39 mouse cellular contexts compared by ENCODE assay signal in genomic region chr16:77650596-77650995, GRCm38 (mm10). TPM values are rescaled to one million over a fixed set of nuclear protein-coding genes. Genes with fewer than 3 reads are reported as not detected.
A peak's percentile ranks its signal among the peaks of the same experiment; 100 is the strongest.
DNase-seq lines count a peak whose midpoint lies in the region; ATAC-seq and TF ChIP-seq lines count a peak whose summit lies in the region.
"Had no signal": no experiment of that assay in that cellular context is flagged by ENCODE, and none has a peak within 500 bp of the region (broad histone marks: within the 10 kb centered on the region; RNA-seq: fewer than 3 reads in every experiment).

No protein-coding gene starts in this region.

- no peak overlapping the region for H3K4me3 ChIP-seq in forebrain, embryonic 13.5 days
- H3K4me3 ChIP-seq in forebrain, embryonic 10.5 days: no peak overlapping the region
- H3K4me3 ChIP-seq in layer of hippocampus, adult 2 months: no peak overlapping the region
- H3K4me3 ChIP-seq in forebrain, embryonic 14.5 days (ENCODE audit: low read depth, low read length): no peak overlapping the region
- no peak overlapping the region for H3K4me3 ChIP-seq in midbrain, embryonic 16.5 days (ENCODE audit: low read depth, low read length)
- H3K4me3 ChIP-seq: heart, embryonic 13.5 days; intestine, embryonic 15.5 days; limb, embryonic 12.5 days; liver, embryonic 15.5 days; midbrain, embryonic 12.5 days; myocyte; stomach, embryonic 15.5 days had no signal

- no peak overlapping the region for H3K9ac ChIP-seq in forebrain, embryonic 13.5 days
- H3K9ac ChIP-seq in forebrain, embryonic 14.5 days (ENCODE audit: low read length): no peak overlapping the region
- H3K9ac ChIP-seq in midbrain, embryonic 16.5 days (ENCODE audit: low read depth, low read length): no peak overlapping the region
- H3K9ac ChIP-seq: heart, embryonic 13.5 days; intestine, embryonic 15.5 days; limb, embryonic 12.5 days; liver, embryonic 15.5 days; lung, embryonic 14.5 days; midbrain, embryonic 12.5 days; stomach, embryonic 15.5 days had no signal

- no peak for TF ChIP-seq CTCF in layer of hippocampus, adult 2 months (conservative IDR thresholded peaks at IDR 0.05)

- no peaks in the 10 kb centered on the region for H3K9me3 ChIP-seq in forebrain, embryonic 13.5 days (replicated peaks)
- no peaks in the 10 kb centered on the region for H3K9me3 ChIP-seq in forebrain, embryonic 10.5 days
- no peaks in the 10 kb centered on the region for H3K9me3 ChIP-seq in forebrain, embryonic 14.5 days (replicated peaks; ENCODE audit: control insufficient read depth, low read length)
- H3K9me3 ChIP-seq in midbrain, embryonic 16.5 days (replicated peaks; ENCODE audit: control insufficient read depth, low read length, poor library complexity, severe bottlenecking): no peaks in the 10 kb centered on the region
- H3K9me3 ChIP-seq: heart, embryonic 13.5 days; intestine, embryonic 15.5 days; limb, embryonic 12.5 days; liver, embryonic 15.5 days; midbrain, embryonic 12.5 days; stomach, embryonic 15.5 days had no signal

- H3K4me1 ChIP-seq in forebrain, embryonic 13.5 days: peaks cover 40% of the 10 kb centered on the region
- H3K4me1 ChIP-seq in forebrain, embryonic 10.5 days: peaks cover 17% of the 10 kb centered on the region
- peaks cover 21% of the 10 kb centered on the region for H3K4me1 ChIP-seq in forebrain, embryonic 14.5 days (ENCODE audit: control insufficient read depth, insufficient read depth, low read length)
- H3K4me1 ChIP-seq in midbrain, embryonic 16.5 days (ENCODE audit: control insufficient read depth, insufficient read depth, low read length): peaks cover 17% of the 10 kb centered on the region
- H3K4me1 ChIP-seq: heart, embryonic 13.5 days; intestine, embryonic 15.5 days; liver, embryonic 15.5 days; stomach, embryonic 15.5 days had no signal

- H3K27me3 ChIP-seq in forebrain, embryonic 13.5 days: no peaks in the 10 kb centered on the region
- H3K27me3 ChIP-seq in forebrain, embryonic 10.5 days (ENCODE audit: poor library complexity, severe bottlenecking): no peaks in the 10 kb centered on the region
- H3K27me3 ChIP-seq in forebrain, embryonic 14.5 days (replicated peaks; ENCODE audit: control insufficient read depth, insufficient read depth, low read length): no peaks in the 10 kb centered on the region
- H3K27me3 ChIP-seq in midbrain, embryonic 16.5 days (ENCODE audit: control insufficient read depth, insufficient read depth, low read depth, low read length): no peaks in the 10 kb centered on the region
- H3K27me3 ChIP-seq: heart, embryonic 13.5 days; intestine, embryonic 15.5 days; limb, embryonic 12.5 days; liver, embryonic 15.5 days; midbrain, embryonic 12.5 days; stomach, embryonic 15.5 days had no signal

- 2% methylated on average over 1 of the region's 1 CpGs for WGBS in forebrain, embryonic 13.5 days
- 49% methylated on average over 1 of the region's 1 CpGs for WGBS in forebrain, embryonic 10.5 days
- WGBS in forebrain, embryonic 14.5 days: 6% methylated on average over 1 of the region's 1 CpGs
- 26% methylated on average over 1 of the region's 1 CpGs for WGBS in midbrain, embryonic 16.5 days

- no peak for ATAC-seq in forebrain, embryonic 13.5 days
- ATAC-seq in forebrain, embryonic 14.5 days: 0 out of 2 replicates have a peak, but pooled peaks have one; percentile 4
- ATAC-seq in midbrain, embryonic 16.5 days: no peak
- ATAC-seq: intestine, embryonic 15.5 days had no signal

- no peak overlapping the region for H3K4me2 ChIP-seq in forebrain, embryonic 13.5 days
- H3K4me2 ChIP-seq in forebrain, embryonic 14.5 days (ENCODE audit: low read length): no peak overlapping the region
- no peak overlapping the region for H3K4me2 ChIP-seq in midbrain, embryonic 16.5 days (ENCODE audit: low read length)
- H3K4me2 ChIP-seq: heart, embryonic 13.5 days; intestine, embryonic 15.5 days; limb, embryonic 12.5 days; liver, embryonic 15.5 days; lung, embryonic 14.5 days; midbrain, embryonic 12.5 days; stomach, embryonic 15.5 days had no signal

- intact Hi-C loops in left cerebral cortex, postnatal 4 days (cut with DNase I): no loop called here

- no peak for DNase-seq in forebrain, embryonic 10.5 days (ENCODE audit: extremely low spot score, low spot score)
- DNase-seq in layer of hippocampus, adult 2 months (ENCODE audit: low spot score in 2 of 2): no peak
- no peak for DNase-seq in layer of hippocampus, postnatal 10 days (ENCODE audit: low spot score in 2 of 2)
- peak; percentile 59 for DNase-seq in forebrain, embryonic 14.5 days (ENCODE audit: low spot score)
- no peak for DNase-seq in left cerebral cortex, postnatal 4 days
- no peak for DNase-seq in testis, postnatal 10 days (ENCODE audit: low spot score)
- DNase-seq: adrenal gland, adult 8-10 months; cerebellum, adult 8-10 months; cerebellum, postnatal 36 days; heart, postnatal 10 days; kidney, adult 8-10 months; kidney, postnatal 10 days; layer of hippocampus, adult 9-11 months; lung, embryonic 14.5 days; lung, postnatal 14 days; right cerebral cortex, postnatal 25 days; thymus, postnatal 36 days had no signal

- H3K27ac ChIP-seq in forebrain, embryonic 13.5 days: peak overlapping the region; percentile 48; the same call in 1 of the 2 replicates
- H3K27ac ChIP-seq in forebrain, embryonic 10.5 days: no peak overlapping the region
- H3K27ac ChIP-seq in layer of hippocampus, adult 2 months: peak overlapping the region; percentile 40; the same call in 1 of the 2 replicates
- H3K27ac ChIP-seq in forebrain, embryonic 14.5 days (ENCODE audit: low read depth, low read length): no peak overlapping the region; the same call in 1 of the 2 replicates
- H3K27ac ChIP-seq in midbrain, embryonic 16.5 days (ENCODE audit: low read length): peak overlapping the region; percentile 66
- H3K27ac ChIP-seq: heart, embryonic 13.5 days; intestine, embryonic 15.5 days; limb, embryonic 12.5 days; liver, embryonic 15.5 days; midbrain, embryonic 12.5 days; stomach, embryonic 15.5 days had no signal

- H3K36me3 ChIP-seq in forebrain, embryonic 13.5 days (ENCODE audit: poor library complexity, severe bottlenecking): no peaks in the 10 kb centered on the region
- H3K36me3 ChIP-seq in forebrain, embryonic 10.5 days (replicated peaks): no peaks in the 10 kb centered on the region
- H3K36me3 ChIP-seq in forebrain, embryonic 14.5 days (ENCODE audit: control insufficient read depth, insufficient read depth, low read length): no peaks in the 10 kb centered on the region
- no peaks in the 10 kb centered on the region for H3K36me3 ChIP-seq in midbrain, embryonic 16.5 days (ENCODE audit: control insufficient read depth, insufficient read depth, low read length)
- H3K36me3 ChIP-seq: G1E; intestine, embryonic 15.5 days; limb, embryonic 12.5 days; liver, embryonic 15.5 days; midbrain, embryonic 12.5 days; stomach, embryonic 15.5 days had no signal

RNA-seq across cellular contexts. Expression of gene Gm11146, which starts 48.7 kb away (rescaled TPM):
- polyA plus RNA-seq in forebrain, embryonic 13.5 days (2015; fragmentation: Nextera tagmentation; extraction: Ambion mirVana): not detected in 2 replicates
- not detected in 2 replicates for polyA plus RNA-seq in forebrain, embryonic 10.5 days (2016; fragmentation: Nextera tagmentation; extraction: Ambion mirVana)
- total RNA-seq in layer of hippocampus, adult 2 months (2021): not detected
- not detected for total RNA-seq in layer of hippocampus, postnatal 10 days (2021)
- not detected in 2 replicates for polyA plus RNA-seq in forebrain, embryonic 14.5 days (2014; fragmentation: Nextera tagmentation; extraction: Ambion mirVana)
- not detected in 2 replicates for polyA plus RNA-seq in midbrain, embryonic 16.5 days (2015; fragmentation: Nextera tagmentation; extraction: Ambion mirVana)
- total RNA-seq in left cerebral cortex, postnatal 4 days (2021): not detected
- total RNA-seq: adrenal gland, adult 8-10 months; adrenal gland, postnatal 4 days; G1E; gastrocnemius, adult 8-10 months; heart, adult 8-10 months; heart, postnatal 10 days; hematopoietic stem cell, adult 5-6 weeks; left cerebral cortex, adult 18-20 months; left cerebral cortex, postnatal 14 days; liver, adult 2 months; megakaryocyte progenitor cell, adult 5-6 weeks; neutrophil, adult 5-6 weeks had no signal
- polyA plus RNA-seq: embryonic facial prominence, embryonic 11.5 days; G1E; gonadal fat pad, adult 2 months; heart, embryonic 13.5 days; intestine, embryonic 15.5 days; large intestine, adult 2 months; limb, embryonic 12.5 days; liver, adult 2 months; liver, embryonic 15.5 days; lung, embryonic 14.5 days; midbrain, embryonic 12.5 days; myocyte; stomach, embryonic 15.5 days had no signal

Comparison
In these comparisons a context has a peak if more than half of its experiments do, and no peak if none do; other contexts are left out.
1. H3K27ac ChIP-seq: peak in forebrain, embryonic 13.5 days (single experiment), layer of hippocampus, adult 2 months (single experiment) and midbrain, embryonic 16.5 days (single experiment); none in forebrain, embryonic 10.5 days (single experiment) and forebrain, embryonic 14.5 days (single experiment).